Mouse (Mus musculus): ENCODE data around the gene Scn10a. TPM values are rescaled to one million over a fixed set of nuclear protein-coding genes. Genes with fewer than 3 reads are reported as not detected.

The Scn10a gene
- polyA plus RNA-seq, 1 experiment from 2014 or later = 0.03 TPM

GRCm38 (mm10) chr9:119597332-119597731 lies 121.8 kb downstream of the Scn10a start:
- H3K4me3 ChIP-seq (ENCODE audit: low read depth, low read length) = no peak overlapping the region
- no peaks in the 10 kb centered on the region for H3K4me1 ChIP-seq (ENCODE audit: control insufficient read depth, insufficient read depth, low read length)
- no peaks in the 10 kb centered on the region for H3K9me3 ChIP-seq (ENCODE audit: control insufficient read depth, low read length)
- no peaks in the 10 kb centered on the region for H3K27me3 ChIP-seq (ENCODE audit: control insufficient read depth, insufficient read depth, low read length)
- H3K36me3 ChIP-seq (ENCODE audit: control insufficient read depth, insufficient read depth, low read length) = no peaks in the 10 kb centered on the region
- no peak for ATAC-seq (ENCODE audit: low read depth)
- 80% methylated on average over 8 of the region's 8 CpGs for WGBS
- H3K4me2 ChIP-seq (ENCODE audit: low read depth, low read length) = no peak overlapping the region
- H3K27ac ChIP-seq (ENCODE audit: low read depth, low read length) = no peak overlapping the region
- H3K9ac ChIP-seq (replicated peaks; ENCODE audit: low read depth, low read length) = no peak overlapping the region

GRCm38 (mm10) chr9:119589592-119589991 lies 129.5 kb downstream of the Scn10a start:
- Histone ChIP-seq H3K4me3 (ENCODE audit: low read depth, low read length) (no peak overlapping the region), H3K27ac (ENCODE audit: low read depth, low read length) (no peak overlapping the region), H3K4me2 (ENCODE audit: low read depth, low read length) (no peak overlapping the region), H3K36me3 (ENCODE audit: control insufficient read depth, insufficient read depth, low read length) (no peaks in the 10 kb centered on the region), H3K27me3 (ENCODE audit: control insufficient read depth, insufficient read depth, low read length) (0 out of 2 replicates have a peak, but pooled peaks cover 2% of the 10 kb centered on the region), H3K9ac (replicated peaks; ENCODE audit: low read depth, low read length) (no peak overlapping the region), H3K9me3 (ENCODE audit: control insufficient read depth, low read length) (no peaks in the 10 kb centered on the region), H3K4me1 (ENCODE audit: control insufficient read depth, insufficient read depth, low read length) (no peaks in the 10 kb centered on the region)
- no peak for ATAC-seq (ENCODE audit: low read depth)
- WGBS = 87% methylated on average over 8 of the region's 8 CpGs

- no peaks in the 10 kb centered on the region for H3K36me3 ChIP-seq (ENCODE audit: control insufficient read depth, insufficient read depth, low read length)
- H3K4me1 ChIP-seq (ENCODE audit: control insufficient read depth, insufficient read depth, low read length) = no peaks in the 10 kb centered on the region
- no peak overlapping the region for H3K4me3 ChIP-seq (ENCODE audit: low read depth, low read length)
- no peak overlapping the region for H3K27ac ChIP-seq (ENCODE audit: low read depth, low read length)
- 44% methylated on average over 26 of the region's 26 CpGs for WGBS
- H3K9ac ChIP-seq (replicated peaks; ENCODE audit: low read depth, low read length) = no peak overlapping the region
- no peaks in the 10 kb centered on the region for H3K9me3 ChIP-seq (ENCODE audit: control insufficient read depth, low read length)
- H3K4me2 ChIP-seq (ENCODE audit: low read depth, low read length) = no peak overlapping the region
- 0 out of 2 replicates have a peak, but pooled peaks cover 2% of the 10 kb centered on the region for H3K27me3 ChIP-seq (ENCODE audit: control insufficient read depth, insufficient read depth, low read length)
- no peak for ATAC-seq (ENCODE audit: low read depth)
Observed at GRCm38 (mm10) chr9:119588763-119589449, 130.2 kb downstream of the Scn10a start.

- Histone ChIP-seq H3K27ac (ENCODE audit: low read depth, low read length) (no peak overlapping the region), H3K4me2 (ENCODE audit: low read depth, low read length) (no peak overlapping the region), H3K4me3 (ENCODE audit: low read depth, low read length) (no peak overlapping the region), H3K36me3 (ENCODE audit: control insufficient read depth, insufficient read depth, low read length) (no peaks in the 10 kb centered on the region), H3K27me3 (ENCODE audit: control insufficient read depth, insufficient read depth, low read length) (peaks cover 46% of the 10 kb centered on the region), H3K9me3 (ENCODE audit: control insufficient read depth, low read length) (no peaks in the 10 kb centered on the region), H3K9ac (replicated peaks; ENCODE audit: low read depth, low read length) (no peak overlapping the region), H3K4me1 (ENCODE audit: control insufficient read depth, insufficient read depth, low read length) (peaks cover 6% of the 10 kb centered on the region; the same call in 1 of the 2 replicates)
- ATAC-seq (ENCODE audit: low read depth) = peak; percentile 29; the same call in 1 of the 2 replicates
- WGBS = 0% methylated on average over 6 of the region's 6 CpGs
Observed at GRCm38 (mm10) chr9:119580668-119581067, 138.5 kb downstream of the Scn10a start.

GRCm38 (mm10) chr9:119580187-119580586 lies 138.9 kb downstream of the Scn10a start:
- Histone ChIP-seq H3K9ac (replicated peaks; ENCODE audit: low read depth, low read length) (no peak overlapping the region), H3K27ac (ENCODE audit: low read depth, low read length) (no peak overlapping the region), H3K36me3 (ENCODE audit: control insufficient read depth, insufficient read depth, low read length) (no peaks in the 10 kb centered on the region), H3K4me3 (ENCODE audit: low read depth, low read length) (no peak overlapping the region), H3K4me2 (ENCODE audit: low read depth, low read length) (no peak overlapping the region), H3K27me3 (ENCODE audit: control insufficient read depth, insufficient read depth, low read length) (peaks cover 49% of the 10 kb centered on the region), H3K4me1 (ENCODE audit: control insufficient read depth, insufficient read depth, low read length) (peaks cover 6% of the 10 kb centered on the region; the same call in 1 of the 2 replicates), H3K9me3 (ENCODE audit: control insufficient read depth, low read length) (no peaks in the 10 kb centered on the region)
- 91% methylated on average over 17 of the region's 17 CpGs for WGBS
- ATAC-seq (ENCODE audit: low read depth) = no peak

GRCm38 (mm10) chr9:119578636-119579438 lies 140.3 kb downstream of the Scn10a start, which contains the start of gene Scn5a:
Gene Scn5a, minus strand, starts transcription at chr9:119579016.
- peak; percentile 59 for ATAC-seq (ENCODE audit: low read depth)
- Histone ChIP-seq H3K27ac (ENCODE audit: low read depth, low read length) (no peak within 1 kb of the TSS), H3K27me3 (ENCODE audit: control insufficient read depth, insufficient read depth, low read length) (peaks cover 62% of the 10 kb centered on the region), H3K9ac (replicated peaks; ENCODE audit: low read depth, low read length) (peak within 1 kb of the TSS; percentile 53), H3K4me1 (ENCODE audit: control insufficient read depth, insufficient read depth, low read length) (peaks cover 6% of the 10 kb centered on the region; the same call in 1 of the 2 replicates), H3K4me2 (ENCODE audit: low read depth, low read length) (peak within 1 kb of the TSS; percentile 92), H3K36me3 (ENCODE audit: control insufficient read depth, insufficient read depth, low read length) (no peaks in the 10 kb centered on the region), H3K4me3 (ENCODE audit: low read depth, low read length) (peak within 1 kb of the TSS; percentile 42), H3K9me3 (ENCODE audit: control insufficient read depth, low read length) (no peaks in the 10 kb centered on the region)
- WGBS = under 1% methylated on average over 67 of the region's 99 CpGs

GRCm38 (mm10) chr9:119578311-119578635 lies 140.8 kb downstream of the Scn10a start:
- Histone ChIP-seq H3K9ac (replicated peaks; ENCODE audit: low read depth, low read length) (peak overlapping the region; percentile 53), H3K4me1 (ENCODE audit: control insufficient read depth, insufficient read depth, low read length) (peaks cover 6% of the 10 kb centered on the region; the same call in 1 of the 2 replicates), H3K4me2 (ENCODE audit: low read depth, low read length) (peak overlapping the region; percentile 92), H3K27me3 (ENCODE audit: control insufficient read depth, insufficient read depth, low read length) (peaks cover 68% of the 10 kb centered on the region), H3K9me3 (ENCODE audit: control insufficient read depth, low read length) (no peaks in the 10 kb centered on the region), H3K4me3 (ENCODE audit: low read depth, low read length) (peak overlapping the region; percentile 42), H3K36me3 (ENCODE audit: control insufficient read depth, insufficient read depth, low read length) (no peaks in the 10 kb centered on the region), H3K27ac (ENCODE audit: low read depth, low read length) (no peak overlapping the region)
- ATAC-seq (ENCODE audit: low read depth) = no peak; the same call in 1 of the 2 replicates
- WGBS = 2% methylated on average over 20 of the region's 24 CpGs

- Histone ChIP-seq H3K9me3 (ENCODE audit: control insufficient read depth, low read length) (no peaks in the 10 kb centered on the region), H3K27ac (ENCODE audit: low read depth, low read length) (no peak overlapping the region), H3K36me3 (ENCODE audit: control insufficient read depth, insufficient read depth, low read length) (no peaks in the 10 kb centered on the region), H3K4me3 (ENCODE audit: low read depth, low read length) (no peak overlapping the region), H3K27me3 (ENCODE audit: control insufficient read depth, insufficient read depth, low read length) (peaks cover 78% of the 10 kb centered on the region), H3K4me2 (ENCODE audit: low read depth, low read length) (no peak overlapping the region), H3K4me1 (ENCODE audit: control insufficient read depth, insufficient read depth, low read length) (peaks cover 6% of the 10 kb centered on the region), H3K9ac (replicated peaks; ENCODE audit: low read depth, low read length) (no peak overlapping the region)
- ATAC-seq (ENCODE audit: low read depth) = no peak
- 95% methylated on average over 2 of the region's 2 CpGs for WGBS
Observed at GRCm38 (mm10) chr9:119576977-119577376, 142.1 kb downstream of the Scn10a start.

GRCm38 (mm10) chr9:119575732-119576131 lies 143.4 kb downstream of the Scn10a start:
- WGBS = 46% methylated on average over 9 of the region's 9 CpGs
- no peak overlapping the region for H3K27ac ChIP-seq (ENCODE audit: low read depth, low read length)
- no peak overlapping the region for H3K4me3 ChIP-seq (ENCODE audit: low read depth, low read length)
- no peak for ATAC-seq (ENCODE audit: low read depth)
- H3K36me3 ChIP-seq (ENCODE audit: control insufficient read depth, insufficient read depth, low read length) = no peaks in the 10 kb centered on the region
- peaks cover 14% of the 10 kb centered on the region for H3K4me1 ChIP-seq (ENCODE audit: control insufficient read depth, insufficient read depth, low read length)
- H3K9ac ChIP-seq (replicated peaks; ENCODE audit: low read depth, low read length) = no peak overlapping the region
- no peaks in the 10 kb centered on the region for H3K9me3 ChIP-seq (ENCODE audit: control insufficient read depth, low read length)
- no peak overlapping the region for H3K4me2 ChIP-seq (ENCODE audit: low read depth, low read length)
- H3K27me3 ChIP-seq (ENCODE audit: control insufficient read depth, insufficient read depth, low read length) = peaks cover 81% of the 10 kb centered on the region
